Mouse (Mus musculus) gastrocnemius, postnatal 14 days (tissue): ENCODE results near the gene Dgkh. TPM values are rescaled to one million over a fixed set of nuclear protein-coding genes. Genes with fewer than 3 reads are reported as not detected.

ENCODE experiments used
- DNase-seq: peaks from one replicate; pipeline ENCODE4 v3.0.0; 2021; ENCODE audit warnings: mixed read lengths
- intact Hi-C: fragments of 180-260 bp; cut with DNase I; formaldehyde crosslinking; loops from one replicate; pipeline ENCODE4 v1.15.1; 2025; ENCODE audit warnings: low total_unique reads
- total RNA-seq, 2 experiments: library from RNA; stranded (reverse); gene quantifications; 2 replicates each; pipeline ENCODE4 v1.2.3; 2021

Dgkh gene
- total RNA-seq, 2 experiments from 2014 or later, result 5.1 to 6.1 TPM

DNA sequence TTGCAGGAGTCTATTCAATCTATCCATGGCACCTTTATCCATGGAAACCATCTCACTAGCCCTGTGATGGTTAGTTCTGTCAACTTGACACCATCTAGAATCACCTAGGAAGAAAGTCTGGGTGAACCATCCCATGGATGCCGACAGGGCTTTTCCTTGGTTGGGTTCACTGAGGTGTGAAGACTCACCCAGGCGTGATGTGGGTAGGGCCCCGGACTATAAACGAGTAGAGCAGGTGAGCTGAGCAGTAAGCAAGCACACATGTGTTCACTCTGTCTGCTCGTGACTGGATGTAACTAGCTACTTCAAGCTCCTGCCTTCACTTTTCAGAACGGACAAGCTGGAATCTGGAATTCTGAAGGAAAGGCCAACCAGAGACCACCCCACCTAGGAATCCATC, 45.9 kb downstream of the Dgkh start:
- intact Hi-C loops, result no loop called here
- DNase-seq, result no peak

GRCm38 (mm10) chr14:78684171-78684570, 48.4 kb downstream of the Dgkh start:
- intact Hi-C loops, result no loop called here
- no peak for DNase-seq

- intact Hi-C loops, result loop anchor here (10.0 kb wide), 2 partner anchors 46 to 306 kb away; no protein-coding TSS in a partner anchor
- DNase-seq, result no peak
Observed at GRCm38 (mm10) chr14:78678981-78679380, 53.6 kb downstream of the Dgkh start.

DNA sequence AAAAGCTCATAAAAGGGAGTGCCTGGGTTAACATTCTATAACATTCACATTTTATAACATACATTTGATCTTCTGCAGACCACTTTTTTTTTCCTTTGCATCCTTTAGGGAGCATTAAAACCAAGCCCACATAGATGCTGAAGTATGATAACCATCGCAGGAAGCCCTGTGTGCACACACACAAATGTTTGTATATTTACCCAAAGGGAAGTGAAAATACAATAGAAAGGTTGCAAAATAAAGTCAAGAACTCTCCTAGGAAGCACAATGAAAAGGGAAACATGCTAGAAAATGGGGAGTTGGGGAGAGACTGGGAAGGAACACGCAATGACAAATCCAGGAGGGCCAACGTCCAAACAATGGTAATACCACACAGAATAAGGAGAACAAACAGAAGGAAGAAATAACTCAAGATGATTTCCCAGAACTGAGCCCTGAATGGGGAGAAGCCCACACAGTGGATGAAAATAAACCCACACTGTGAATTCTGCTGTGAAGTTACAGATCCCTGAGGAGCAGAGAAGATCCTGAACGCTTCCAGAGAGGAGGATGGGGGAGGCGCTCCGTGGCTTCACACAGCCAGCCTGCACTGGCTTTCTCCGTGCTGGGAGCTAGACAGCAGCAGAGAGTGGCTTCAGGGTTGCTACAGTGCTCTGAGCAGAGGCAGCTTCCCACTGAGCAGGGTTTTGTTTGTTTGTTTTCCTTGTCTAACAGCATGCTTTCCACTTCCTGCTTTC, 54.6 kb downstream of the Dgkh start:
- peak; percentile 19 for DNase-seq
- intact Hi-C loops, result loop anchor here (10.0 kb wide), 2 partner anchors 47 to 307 kb away; no protein-coding TSS in a partner anchor

GRCm38 (mm10) chr14:78676457-78676856, 56.1 kb downstream of the Dgkh start:
- intact Hi-C loops, result loop anchor here (10.0 kb wide), 2 partner anchors 48 to 308 kb away; no protein-coding TSS in a partner anchor
- no peak for DNase-seq

- intact Hi-C loops, result loop anchor here (5.0 to 10.0 kb wide), 3 partner anchors 50 to 433 kb away; no protein-coding TSS in a partner anchor
- no peak for DNase-seq
Observed at GRCm38 (mm10) chr14:78674606-78675005, 58.0 kb downstream of the Dgkh start.

DNA sequence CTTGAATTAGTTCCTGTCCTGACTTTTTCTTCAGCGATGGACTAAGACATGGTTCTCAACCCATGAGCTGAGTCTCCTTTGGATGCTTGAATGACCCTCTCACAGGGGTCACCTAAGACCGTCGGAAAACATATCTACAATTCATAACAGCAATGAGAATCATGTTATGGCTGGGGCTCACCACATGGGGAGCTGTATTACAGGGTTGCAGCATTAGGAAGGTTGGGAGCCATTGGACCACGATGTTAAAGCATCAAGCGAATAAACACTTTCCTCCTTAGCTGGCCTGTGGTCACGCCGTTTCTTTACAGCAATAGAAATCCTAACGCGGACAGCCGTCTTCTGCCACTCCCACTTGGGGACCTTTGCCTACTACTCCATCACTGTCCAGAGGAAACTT, 62.6 kb downstream of the Dgkh start:
- no peak for DNase-seq
- intact Hi-C loops, result loop anchor here (5.0 to 10.0 kb wide), 3 partner anchors 55 to 437 kb away; no protein-coding TSS in a partner anchor

DNA sequence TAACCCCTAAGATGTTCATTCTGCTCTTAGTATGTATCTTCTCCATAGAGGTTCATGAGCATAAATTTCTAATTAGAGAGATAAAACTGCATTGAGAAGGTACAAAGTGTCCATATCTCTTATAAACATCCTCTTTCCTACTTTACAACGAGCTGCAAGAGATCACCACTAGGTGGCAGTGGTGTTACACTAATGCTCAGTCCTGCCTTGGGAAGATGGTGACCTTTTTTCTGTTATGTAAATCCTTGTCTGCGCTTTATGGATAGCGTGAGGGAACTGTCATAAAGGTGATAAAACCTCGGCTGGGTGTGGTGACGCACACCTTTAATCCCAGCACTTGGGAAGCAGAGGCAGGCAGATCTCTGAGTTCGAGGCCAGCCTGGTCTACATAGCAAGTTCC, 64.3 kb downstream of the Dgkh start:
- intact Hi-C loops, result no loop called here
- DNase-seq, result peak; percentile 58

- intact Hi-C loops, result no loop called here
- DNase-seq, result no peak
Observed at GRCm38 (mm10) chr14:78667763-78668162, 64.8 kb downstream of the Dgkh start.

GRCm38 (mm10) chr14:78662641-78663040, 69.9 kb downstream of the Dgkh start:
- no peak for DNase-seq
- intact Hi-C loops, result no loop called here

GRCm38 (mm10) chr14:78661462-78661861, 71.1 kb downstream of the Dgkh start:
- intact Hi-C loops, result no loop called here

DNA sequence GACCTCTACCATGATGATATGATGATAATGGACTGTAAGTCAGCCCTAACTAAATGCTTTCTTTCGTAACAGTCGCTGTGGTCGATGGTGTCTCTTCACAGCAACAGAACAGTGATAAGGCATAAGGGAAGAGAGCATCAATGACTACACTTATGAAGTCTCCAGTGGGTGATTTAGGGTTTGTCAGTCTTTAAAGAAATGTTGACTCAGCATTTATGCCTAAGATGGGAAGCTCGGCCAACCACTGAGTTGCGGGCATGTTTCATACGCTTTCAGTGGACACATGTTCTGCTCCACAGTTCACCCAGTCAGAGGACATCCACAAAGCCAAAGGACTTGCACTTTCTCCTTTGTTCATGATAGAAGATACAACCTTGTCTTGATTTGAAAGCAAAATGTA, 73.9 kb downstream of the Dgkh start:
- intact Hi-C loops, result no loop called here
- DNase-seq, result no peak

More at GRCm38 (mm10) chr14:78661462-78661861, 71.1 kb downstream of the Dgkh start:
- no peak for DNase-seq

GRCm38 (mm10) chr14:78656832-78657626, 75.5 kb downstream of the Dgkh start:
- intact Hi-C loops, result no loop called here
- DNase-seq, result no peak

- no peak for DNase-seq
- intact Hi-C loops, result no loop called here
Observed at GRCm38 (mm10) chr14:78654939-78655556, 77.5 kb downstream of the Dgkh start.

DNA sequence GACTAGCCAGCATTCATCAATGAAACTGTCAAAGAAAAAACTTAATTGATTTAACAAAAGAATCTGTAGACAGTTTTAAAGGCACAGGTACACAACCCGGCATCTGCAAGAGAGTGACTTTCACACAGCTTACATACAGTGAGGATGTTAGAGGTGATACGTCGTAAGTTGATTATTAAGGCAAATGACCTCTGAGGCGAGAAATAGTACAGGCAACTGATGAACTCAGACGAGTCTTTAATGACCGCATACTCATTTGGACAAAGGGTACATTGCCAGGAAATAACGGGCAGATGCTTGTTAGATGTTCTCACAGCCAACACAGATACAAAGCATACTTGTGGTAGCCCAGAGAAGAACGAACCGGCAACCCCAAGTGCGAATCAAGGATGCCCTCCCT, 78.4 kb downstream of the Dgkh start:
- intact Hi-C loops, result no loop called here

GRCm38 (mm10) chr14:78653333-78653732, 79.2 kb downstream of the Dgkh start:
- intact Hi-C loops, result no loop called here
- DNase-seq, result no peak

More for the DNA sequence above, 78.4 kb downstream of the Dgkh start:
- DNase-seq, result no peak

DNA sequence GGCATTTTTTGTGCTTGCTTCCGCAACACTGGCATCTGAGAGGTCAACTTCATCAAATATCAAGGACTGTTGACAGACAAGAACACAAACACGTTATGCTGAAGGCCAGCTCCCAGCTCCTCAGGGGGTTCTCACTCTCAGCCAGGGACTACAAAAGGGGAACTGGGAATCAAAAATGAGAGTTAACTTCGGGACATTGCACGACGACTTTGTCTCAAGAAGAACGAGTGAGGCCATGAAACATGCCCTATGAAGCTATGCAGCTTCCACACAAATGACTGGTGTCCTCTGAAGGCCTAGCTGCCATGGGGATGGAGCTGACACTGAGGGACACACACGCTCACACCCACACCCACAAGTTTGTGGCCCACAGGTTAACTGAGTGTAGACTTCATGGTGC, 80.9 kb downstream of the Dgkh start:
- intact Hi-C loops, result no loop called here
- no peak for DNase-seq

DNA sequence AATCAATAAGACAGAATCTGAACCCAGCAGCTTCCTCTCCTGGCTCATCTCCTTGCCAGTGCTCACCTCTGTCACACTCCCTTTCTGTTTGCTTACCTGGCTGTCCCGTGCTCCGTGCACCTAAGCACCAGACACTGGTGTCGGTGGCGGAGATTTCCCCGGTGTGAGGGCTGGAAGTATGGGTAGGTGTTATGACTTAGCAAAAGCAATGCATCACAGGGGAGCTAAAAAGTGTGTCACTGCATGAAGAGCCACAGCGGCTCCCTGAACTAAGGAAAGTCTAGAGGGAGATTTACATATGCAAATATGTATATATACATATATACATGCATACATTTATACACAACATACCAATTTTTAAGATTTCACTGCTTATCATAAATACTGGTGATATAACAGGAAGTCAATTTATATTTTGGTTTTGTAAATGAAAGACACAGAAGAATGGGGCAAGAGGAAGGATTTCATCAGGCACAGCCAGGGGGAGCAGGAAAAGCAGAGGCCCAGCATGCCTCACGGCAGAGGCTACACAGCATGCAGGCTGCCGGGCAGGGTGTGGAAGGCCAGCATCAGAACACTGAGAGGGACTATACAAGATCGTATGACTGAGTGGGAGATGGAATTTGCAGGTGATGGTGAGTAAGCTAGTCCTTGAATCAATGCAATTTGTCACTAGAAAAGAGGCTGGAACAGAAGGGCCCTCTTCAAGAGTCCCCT, 82.0 kb downstream of the Dgkh start:
- intact Hi-C loops, result no loop called here
- no peak for DNase-seq

DNA sequence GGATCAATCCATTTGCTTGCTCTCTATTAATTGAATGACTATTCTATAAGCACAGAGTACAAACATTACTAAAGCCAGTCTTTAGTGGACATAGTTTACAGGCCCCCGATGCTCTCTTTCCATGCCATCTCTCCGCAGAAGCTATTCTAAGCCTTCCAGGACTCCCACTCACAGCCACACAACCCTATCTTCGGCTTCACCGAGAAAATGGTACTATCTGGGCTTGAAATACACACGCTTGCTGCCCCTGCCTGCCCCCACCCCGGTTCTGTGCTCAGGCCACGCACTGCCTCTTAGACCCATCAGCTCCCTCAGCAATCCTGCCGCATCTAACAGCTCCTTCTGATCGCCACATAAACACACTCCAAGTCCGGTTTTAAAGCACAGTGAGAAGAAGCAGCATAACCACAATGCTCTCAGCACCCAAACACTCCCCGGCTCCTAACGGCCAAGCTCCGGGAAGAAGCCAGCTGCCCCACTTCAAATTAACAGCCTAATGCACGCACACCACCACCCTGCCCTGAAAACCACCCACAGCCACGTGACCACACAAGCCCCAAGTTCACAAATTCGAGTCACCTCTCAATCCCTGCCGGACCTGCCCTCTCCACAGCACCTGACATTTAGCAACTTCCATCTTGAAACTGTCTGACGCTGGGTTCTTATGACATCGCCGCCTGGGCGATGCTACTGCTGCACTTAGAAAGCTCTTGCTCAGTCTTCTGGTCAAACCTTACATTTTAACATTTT, 82.9 kb downstream of the Dgkh start:
- DNase-seq, result no peak
- intact Hi-C loops, result no loop called here
